Mouse (Mus musculus) liver, embryonic 13.5 days (tissue): ENCODE measurements around the gene Lipm. TPM values are rescaled to one million over a fixed set of nuclear protein-coding genes. Genes with fewer than 3 reads are reported as not detected.

ENCODE experiments used
- ATAC-seq: fragments of 200-750 bp; cut with Nextera tagmentation; 2 replicates; pipeline ENCODE4 v1.8.0; 2017; ENCODE audit warnings: low read depth, mild to moderate bottlenecking, moderate number of reproducible peaks, moderate library complexity
- DNase-seq: peaks from one replicate; pipeline ENCODE4 v3.0.0; 2022
- H3K27ac ChIP-seq: fragments of 300-500 bp; sonication (generic); 2 replicates; pipeline ENCODE4 v1.5.1; 2015; ENCODE audit warnings: moderate library complexity, mild to moderate bottlenecking, inconsistent platforms
- H3K27me3 ChIP-seq: fragments of 300-500 bp; sonication (generic); 2 replicates; pipeline ENCODE4 v1.6.1; 2015; ENCODE audit warnings: mild to moderate bottlenecking, inconsistent platforms
- H3K36me3 ChIP-seq: fragments of 300-500 bp; sonication (generic); 2 replicates; pipeline ENCODE4 v1.6.1; 2015; ENCODE audit warnings: mild to moderate bottlenecking, inconsistent platforms
- H3K4me1 ChIP-seq: fragments of 300-500 bp; sonication (generic); replicated peaks from 2 replicates; pipeline ENCODE4 v1.6.1; 2015; ENCODE audit warnings: inconsistent platforms
- H3K4me2 ChIP-seq: fragments of 300-500 bp; sonication (generic); 2 replicates; pipeline ENCODE4 v1.6.1; 2015; ENCODE audit warnings: inconsistent platforms, mild to moderate bottlenecking, moderate library complexity
- H3K4me3 ChIP-seq: fragments of 300-500 bp; sonication (generic); replicated peaks from 2 replicates; pipeline ENCODE4 v1.5.1; 2015; ENCODE audit warnings: mild to moderate bottlenecking, inconsistent platforms
- H3K9ac ChIP-seq: fragments of 300-500 bp; sonication (generic); 2 replicates; pipeline ENCODE4 v1.6.1; 2015; ENCODE audit warnings: mild to moderate bottlenecking, inconsistent platforms
- H3K9me3 ChIP-seq: fragments of 300-500 bp; sonication (generic); replicated peaks from 2 replicates; pipeline ENCODE4 v1.6.1; 2016; ENCODE audit warnings: inconsistent platforms
- WGBS: fragments of 180-500 bp; shearing (Covaris S2); methylation state at CpG from one replicate; pipeline ENCODE4 v1.1.7; 2015; ENCODE audit not compliant: insufficient replicate concordance; 5-methylcytosine and 5-hydroxymethylcytosine counted together
- microRNA-seq: library from miRNA; unstranded; fragments of <30 nt; microRNA quantifications from one replicate; pipeline ENCODE4, GENCODE M21; 2016
- polyA plus RNA-seq: library from polyadenylated mRNA; unstranded; fragments of >200 nt; fragmentation: Nextera tagmentation; extraction: Ambion mirVana; gene quantifications from 2 replicates; pipeline ENCODE4 v1.2.1, GENCODE M21; 2015

Gene Lipm
- polyA plus RNA-seq, 1 experiment from 2014 or later = not detected

GRCm38 (mm10) chr19:34167896-34168661, 67.3 kb downstream of the Lipm start:
- DNase-seq = no peak
- H3K9me3 ChIP-seq = no peaks in the 10 kb centered on the region
- 19% methylated on average over 7 of the region's 7 CpGs for WGBS
- H3K27me3 ChIP-seq = no peaks in the 10 kb centered on the region
- H3K4me2 ChIP-seq = no peak overlapping the region
- no peak overlapping the region for H3K27ac ChIP-seq
- no peaks in the 10 kb centered on the region for H3K4me1 ChIP-seq
- no peaks in the 10 kb centered on the region for H3K36me3 ChIP-seq
- H3K9ac ChIP-seq = no peak overlapping the region
- no peak for ATAC-seq
- no peak overlapping the region for H3K4me3 ChIP-seq

DNA sequence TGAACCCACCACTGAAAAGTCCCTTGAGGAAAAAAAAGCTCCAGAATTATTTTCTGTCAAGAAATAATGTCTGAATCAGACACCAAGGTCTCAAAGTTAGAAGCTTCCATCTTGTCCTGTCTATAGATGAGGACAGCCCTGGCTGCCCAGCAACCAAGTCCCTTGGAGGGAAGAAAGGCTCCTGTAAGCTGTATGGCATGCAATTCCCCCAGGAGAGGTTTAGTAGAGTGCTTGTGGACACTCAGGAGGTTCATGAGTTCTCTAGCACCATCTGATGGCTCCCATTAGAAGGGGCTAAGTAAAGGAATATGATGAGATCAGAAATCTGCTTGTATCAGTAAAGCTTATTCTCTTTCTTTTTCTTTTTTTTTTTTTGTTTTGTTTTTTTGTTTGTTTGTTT, 68.4 kb downstream of the Lipm start:
- no peak for ATAC-seq
- no peak for DNase-seq
- Histone ChIP-seq H3K4me1 (no peaks in the 10 kb centered on the region), H3K4me3 (no peak overlapping the region), H3K9me3 (no peaks in the 10 kb centered on the region), H3K9ac (no peak overlapping the region), H3K4me2 (no peak overlapping the region), H3K27ac (no peak overlapping the region), H3K36me3 (no peaks in the 10 kb centered on the region), H3K27me3 (no peaks in the 10 kb centered on the region)

DNA sequence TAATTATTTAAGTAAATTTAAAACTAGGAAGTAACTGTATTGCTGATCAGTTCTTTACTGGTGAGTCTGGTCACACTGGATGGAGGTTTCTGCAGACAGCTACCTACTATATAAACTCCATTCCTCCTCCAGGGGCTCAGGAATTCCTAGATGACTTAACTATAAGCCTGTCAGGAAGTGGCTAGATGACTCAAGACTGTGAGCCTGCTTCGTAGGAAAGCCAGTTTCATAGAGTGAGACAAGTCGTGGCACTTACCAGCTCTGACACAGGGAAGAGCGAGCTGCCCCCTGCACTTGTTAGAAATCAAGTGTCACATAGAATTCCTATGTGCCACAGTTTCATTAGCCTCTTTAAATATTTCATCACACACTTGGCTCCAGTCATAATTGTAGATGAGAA, 70.4 kb downstream of the Lipm start:
- WGBS = 41% methylated on average over 3 of the region's 3 CpGs
- Histone ChIP-seq H3K9me3 (no peaks in the 10 kb centered on the region), H3K4me2 (no peak overlapping the region), H3K27ac (no peak overlapping the region), H3K9ac (no peak overlapping the region), H3K4me1 (no peaks in the 10 kb centered on the region), H3K4me3 (no peak overlapping the region), H3K36me3 (no peaks in the 10 kb centered on the region), H3K27me3 (no peaks in the 10 kb centered on the region)
- no peak for DNase-seq
- ATAC-seq = no peak

Small RNA genes lying within 50 kb of the gene (microRNA-seq; reads per million reads assigned to microRNA genes)
- gene Gm23334 = not detected

Other genes with a start within 250 kb of the Lipm start
- gene Lipf, start 139.7 kb upstream of the Lipm start, polyA plus RNA-seq = not detected in 2 replicates
- not detected in 2 replicates for gene Lipk, start 92.6 kb upstream of the Lipm start, polyA plus RNA-seq
- gene Lipn, start 33.6 kb upstream of the Lipm start, polyA plus RNA-seq = not detected in 2 replicates
- gene Ankrd22, start 65.1 kb downstream of the Lipm start, polyA plus RNA-seq = 0.03 and 0.16 TPM in 2 replicates
- gene Stambpl1, start 91.3 kb downstream of the Lipm start, polyA plus RNA-seq = 3.2 and 3.3 TPM in 2 replicates
- 23.9 and 24.4 TPM in 2 replicates for gene Acta2, start 154.7 kb downstream of the Lipm start, polyA plus RNA-seq
- 1.9 and 2.7 TPM in 2 replicates for gene Fas, start 189.7 kb downstream of the Lipm start, polyA plus RNA-seq